Mouse (Mus musculus): ENCODE data around the gene Gpc1.

The Gpc1 gene

DNA sequence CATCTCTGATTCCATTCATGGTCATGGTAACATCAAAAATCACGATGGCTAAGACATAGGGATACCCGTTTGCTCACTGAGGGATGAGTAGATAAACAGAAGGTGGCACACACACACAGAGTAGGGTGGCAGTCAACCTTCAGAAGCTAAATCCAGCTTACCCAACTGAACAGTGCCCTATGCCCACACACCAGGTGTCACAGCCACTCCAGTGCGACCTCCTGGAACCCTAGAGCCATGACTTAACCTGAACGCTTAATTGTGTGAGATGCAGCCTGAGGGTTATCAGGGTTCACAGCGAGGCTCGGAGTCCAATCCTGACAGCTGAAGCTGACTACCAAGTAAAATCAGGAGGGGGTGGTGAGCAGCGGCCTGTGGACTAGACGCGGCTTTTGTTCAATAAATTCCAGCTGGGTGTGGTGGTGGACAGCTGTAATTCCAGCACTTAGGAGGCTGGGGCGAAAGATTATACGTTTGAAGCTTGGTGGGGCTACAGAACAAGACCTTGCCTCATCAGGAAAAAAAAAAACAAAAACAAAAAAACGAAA, 46.1 kb downstream of the Gpc1 start:
- no peak for DNase-seq (ENCODE audit: extremely low read depth, low read depth, low spot score)

DNA sequence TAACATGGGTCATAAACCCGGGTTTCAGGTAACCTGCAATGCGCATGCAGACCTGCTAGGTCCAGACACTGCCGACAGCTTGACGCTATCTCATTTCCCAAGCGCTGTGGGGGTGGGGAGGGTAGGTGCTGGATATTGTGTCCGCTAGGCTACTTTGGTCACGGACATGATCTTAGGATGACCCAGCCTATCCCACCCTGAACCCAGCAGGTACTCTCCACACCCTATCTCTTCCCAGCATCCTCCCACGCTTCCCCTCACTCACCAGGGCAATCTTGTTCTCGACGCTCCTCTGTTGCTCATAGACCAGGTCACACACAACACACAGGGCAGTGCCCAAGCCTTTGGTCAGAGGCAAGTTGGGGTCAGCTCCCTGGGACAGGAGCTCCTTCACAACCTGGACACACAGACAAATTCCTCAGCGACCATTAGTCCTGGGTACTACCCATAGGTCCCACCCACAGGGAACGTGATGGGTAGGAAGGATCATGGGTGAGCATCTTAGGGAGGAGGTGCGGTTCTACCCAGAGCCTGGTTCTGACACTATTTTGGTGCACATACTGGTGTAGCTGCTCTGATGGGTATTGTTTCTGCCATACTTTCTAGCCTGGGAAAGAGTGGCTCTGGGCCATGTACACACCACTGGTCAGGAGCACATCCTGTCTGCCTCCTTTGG, 46.8 kb downstream of the Gpc1 start:
- no peak for DNase-seq (ENCODE audit: extremely low read depth, low read depth, low spot score)

DNA sequence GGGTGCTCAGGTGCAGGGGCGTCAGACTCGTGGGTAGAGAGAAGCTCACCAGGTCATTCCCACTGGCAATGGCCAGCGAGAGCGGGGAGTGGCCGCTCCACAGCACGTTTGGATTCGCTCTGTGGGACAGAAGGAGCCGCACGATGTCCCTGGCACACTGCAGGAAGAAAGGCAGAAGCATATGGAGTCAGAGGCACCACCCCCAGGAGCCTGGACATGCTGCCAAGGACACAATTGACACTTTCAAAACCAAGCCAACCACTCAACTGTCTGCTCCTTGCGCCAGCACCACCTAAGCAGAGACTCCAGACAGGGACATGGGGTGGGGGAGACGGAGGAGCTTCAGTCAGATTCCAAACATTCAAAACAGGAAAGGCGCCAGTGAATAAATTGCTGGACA, 47.8 kb downstream of the Gpc1 start:
- DNase-seq (ENCODE audit: extremely low read depth, low read depth, low spot score) = no peak

DNA sequence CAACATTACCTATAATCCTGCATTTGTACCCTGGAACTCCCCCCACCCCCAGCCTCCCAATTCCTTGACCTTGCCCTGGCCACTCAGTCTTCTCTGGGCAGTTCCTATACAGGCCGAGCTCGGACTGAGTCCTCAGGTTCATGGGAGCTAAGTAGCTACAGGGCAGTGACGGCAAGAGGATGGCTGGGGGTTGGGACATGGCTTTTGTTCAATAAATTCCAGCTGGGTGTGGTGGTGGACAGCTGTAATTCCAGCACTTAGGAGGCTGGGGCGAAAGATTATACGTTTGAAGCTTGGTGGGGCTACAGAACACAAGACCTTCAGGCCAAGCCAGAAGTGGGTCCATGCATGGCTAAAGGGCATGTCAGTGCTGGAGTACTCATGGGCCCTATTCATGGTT, 48.7 kb downstream of the Gpc1 start:
- no peak for DNase-seq (ENCODE audit: extremely low read depth, low read depth, low spot score)

GRCm38 (mm10) chr1:92881982-92882381, 50.5 kb downstream of the Gpc1 start:
- no peak for DNase-seq (ENCODE audit: extremely low read depth, low read depth, low spot score)

GRCm38 (mm10) chr1:92888901-92889655, 57.6 kb downstream of the Gpc1 start:
- no peak for DNase-seq (ENCODE audit: extremely low read depth, low read depth, low spot score)

- no peak for DNase-seq (ENCODE audit: extremely low read depth, low read depth, low spot score)
These were observed 61.3 kb downstream of the Gpc1 start for GRCm38 (mm10) chr1:92892791-92893190.

DNA sequence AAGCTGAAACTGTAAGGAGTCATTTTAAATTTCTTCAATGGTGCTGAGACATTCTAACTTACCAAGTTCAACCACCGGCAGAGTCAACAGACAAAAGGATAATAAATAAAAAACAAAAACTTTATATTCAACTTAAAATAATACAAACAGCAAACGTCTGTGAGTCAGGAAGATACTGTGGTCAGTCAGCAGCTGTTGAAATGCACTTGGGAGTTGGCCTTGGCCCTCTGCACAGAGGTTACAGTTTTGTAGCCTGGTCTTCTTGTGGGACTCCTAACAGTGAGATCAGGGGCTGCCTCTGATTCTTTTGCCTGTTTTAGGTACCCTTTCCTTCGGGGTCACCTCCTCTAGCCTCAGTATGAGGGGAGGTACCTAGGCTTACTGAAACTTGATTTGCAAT, 62.5 kb downstream of the Gpc1 start:
- no peak for DNase-seq (ENCODE audit: extremely low read depth, low read depth, low spot score)

DNA sequence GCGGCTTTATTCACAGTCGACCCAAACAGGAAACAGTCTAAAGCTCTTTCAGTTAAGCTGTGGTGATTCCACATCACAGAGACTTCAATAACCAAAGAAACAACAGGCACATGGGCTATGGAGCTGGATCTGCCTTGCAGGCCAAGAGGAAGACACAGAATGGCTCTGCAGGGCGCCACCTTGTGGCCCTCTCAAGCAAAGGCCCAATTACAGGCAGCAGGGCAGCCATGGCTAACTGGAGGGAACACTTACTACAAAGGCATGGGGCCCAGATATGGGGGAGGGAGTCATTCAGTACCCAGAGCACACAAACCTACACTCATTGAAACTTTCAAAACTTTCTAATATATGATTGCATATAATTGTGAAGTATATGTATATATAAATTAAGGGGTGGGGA, 63.6 kb downstream of the Gpc1 start:
- DNase-seq (ENCODE audit: extremely low read depth, low read depth, low spot score) = no peak

DNA sequence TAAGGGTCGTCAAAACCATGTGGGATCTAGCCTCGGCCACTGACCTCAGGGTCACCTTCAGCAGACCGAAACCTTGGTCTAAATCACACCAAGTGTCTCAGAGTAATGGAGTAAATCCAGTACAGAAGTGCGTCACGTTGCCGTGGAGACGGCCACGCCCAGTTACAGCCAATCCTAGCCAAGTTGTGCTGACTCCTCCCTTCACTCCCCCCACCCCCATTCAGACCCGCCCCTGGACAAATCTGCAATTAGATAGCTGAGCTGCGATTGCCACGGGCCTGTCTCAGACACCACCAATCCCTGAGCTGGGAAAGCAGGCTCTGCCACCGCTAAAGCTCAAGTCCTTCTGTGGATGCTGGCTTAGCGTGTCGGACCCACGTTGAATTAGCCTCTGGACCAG, 71.3 kb downstream of the Gpc1 start, which contains the start of gene Ankmy1:
TSS of gene Ankmy1 (minus strand) at position 121 of the 400 bp plus-strand sequence.
- no peak for DNase-seq (ENCODE audit: extremely low read depth, low read depth, low spot score)

DNA sequence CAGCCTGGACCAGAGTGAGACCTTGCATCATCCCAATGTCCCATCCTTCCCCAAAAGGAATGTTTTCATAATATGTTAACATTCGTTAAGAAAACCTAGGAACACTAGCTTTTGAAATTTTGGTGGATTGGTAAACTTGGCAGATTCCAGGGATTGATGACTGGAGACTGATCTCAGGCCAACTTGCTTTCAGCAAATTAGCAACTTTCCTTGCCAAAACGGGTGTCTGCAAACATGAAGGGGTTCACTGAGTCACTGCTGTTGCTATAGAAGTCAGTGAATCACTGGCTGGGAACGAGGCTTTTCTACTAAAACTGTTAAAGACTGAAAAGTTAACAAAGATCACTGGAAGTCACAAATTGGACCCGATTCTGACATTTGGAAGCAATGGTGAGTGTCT, 72.2 kb downstream of the Gpc1 start:
- no peak for DNase-seq (ENCODE audit: extremely low read depth, low read depth, low spot score)

GRCm38 (mm10) chr1:92905703-92906310, 74.4 kb downstream of the Gpc1 start:
- no peak for DNase-seq (ENCODE audit: extremely low read depth, low read depth, low spot score)

- DNase-seq (ENCODE audit: extremely low read depth, low read depth, low spot score) = no peak
These were observed 75.6 kb downstream of the Gpc1 start, which contains the start of gene Dusp28 for GRCm38 (mm10) chr1:92906779-92907631. TSS of gene Dusp28 (plus strand) at chr1:92906981.

DNA sequence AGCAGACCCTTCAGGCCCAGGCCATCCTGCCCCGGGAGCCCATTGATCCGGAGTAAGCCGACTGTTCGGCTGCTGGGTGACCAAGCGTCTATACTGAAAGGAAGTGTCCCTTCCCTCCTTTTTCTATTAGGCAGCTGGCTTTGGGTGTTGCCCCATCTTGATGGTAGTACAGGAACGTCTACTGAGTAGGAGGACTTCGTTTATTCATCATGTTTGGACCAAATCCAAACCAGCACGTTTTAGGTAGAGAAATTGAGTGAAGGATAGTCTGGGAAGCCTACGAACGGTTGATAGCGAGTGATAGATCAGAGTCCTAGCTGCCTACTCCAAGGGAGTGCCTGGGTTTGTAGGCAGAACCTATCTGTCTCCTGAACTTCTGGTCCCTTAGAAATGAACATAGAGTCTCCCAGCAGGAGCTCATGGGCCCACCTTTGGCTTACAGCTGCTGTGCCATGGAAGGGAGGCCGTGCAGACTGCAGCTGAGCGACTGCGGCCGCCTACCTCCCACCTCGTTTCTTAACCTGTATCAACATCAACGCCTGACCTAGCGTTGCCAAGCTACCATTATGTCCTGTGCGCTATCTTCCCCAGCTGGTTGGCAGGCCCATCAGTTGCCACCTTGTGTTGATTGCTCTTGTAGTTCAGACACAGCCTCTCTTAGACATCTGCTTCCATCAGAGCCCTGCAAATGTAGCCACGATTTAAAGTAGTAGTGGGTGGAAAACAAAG, 76.4 kb downstream of the Gpc1 start:
- DNase-seq (ENCODE audit: extremely low read depth, low read depth, low spot score) = no peak

GRCm38 (mm10) chr1:92908664-92909063, 77.2 kb downstream of the Gpc1 start:
- no peak for DNase-seq (ENCODE audit: extremely low read depth, low read depth, low spot score)

DNA sequence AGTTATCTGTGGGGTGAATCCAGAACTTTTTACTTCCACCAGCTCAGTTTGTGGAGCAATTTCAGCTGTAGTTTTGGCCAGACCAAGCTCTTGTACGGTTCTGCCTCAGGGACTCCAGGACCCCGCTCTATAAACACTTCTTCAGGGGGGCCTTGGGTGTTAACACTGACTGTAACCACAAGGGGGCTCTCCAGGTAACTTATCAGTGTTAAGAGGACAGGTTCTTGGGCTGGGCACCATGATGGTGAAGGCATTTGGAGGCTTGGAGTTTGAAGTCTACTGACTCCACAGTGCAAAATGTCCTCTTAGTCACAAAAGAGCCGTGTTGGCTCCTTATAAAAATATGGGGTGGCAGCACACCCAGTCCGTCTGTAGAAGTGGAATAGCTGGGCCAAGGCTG, 77.6 kb downstream of the Gpc1 start:
- DNase-seq (ENCODE audit: extremely low read depth, low read depth, low spot score) = no peak
